Mouse (Mus musculus) intestine, embryonic 14.5 days (tissue): ENCODE results near the gene Rasgrf2. TPM values are rescaled to one million over a fixed set of nuclear protein-coding genes. Genes with fewer than 3 reads are reported as not detected.

Source experiments
- ATAC-seq: fragments of 200-750 bp; cut with Nextera tagmentation; replicated peaks from 2 replicates; pipeline ENCODE4 v1.8.0; 2017; ENCODE audit warnings: low read depth, moderate number of reproducible peaks, moderate TSS enrichment, moderate library complexity; ENCODE audit not compliant: low FRiP score, low TSS enrichment
- DNase-seq: peaks from one replicate; pipeline ENCODE4 v3.0.0-alpha.2; 2018; ENCODE audit warnings: low spot score
- H3K27ac ChIP-seq: fragments of 300-500 bp; sonication (generic); 2 replicates; pipeline ENCODE4 v1.5.1; 2014; ENCODE audit warnings: low read depth, mild to moderate bottlenecking, control low read depth
- H3K27me3 ChIP-seq: fragments of 300-500 bp; sonication (generic); replicated peaks from 2 replicates; pipeline ENCODE4 v1.6.1; 2014; ENCODE audit warnings: low read length, control low read depth; ENCODE audit not compliant: control insufficient read depth, insufficient read depth
- H3K36me3 ChIP-seq: fragments of 300-500 bp; sonication (generic); 2 replicates; pipeline ENCODE4 v1.6.1; 2014; ENCODE audit warnings: low read length, control low read depth; ENCODE audit not compliant: control insufficient read depth, insufficient read depth
- H3K4me1 ChIP-seq: fragments of 300-500 bp; sonication (generic); replicated peaks from 2 replicates; pipeline ENCODE4 v1.6.1; 2014; ENCODE audit warnings: low read length, control low read depth, mixed read lengths; ENCODE audit not compliant: control insufficient read depth, insufficient read depth
- H3K4me2 ChIP-seq: fragments of 300-500 bp; sonication (generic); 2 replicates; pipeline ENCODE4 v1.6.1; 2014; ENCODE audit warnings: low read length
- H3K4me3 ChIP-seq: fragments of 300-500 bp; sonication (generic); 2 replicates; pipeline ENCODE4 v1.5.1; 2014; ENCODE audit warnings: low read depth, low read length, control low read depth, mixed read lengths
- H3K9ac ChIP-seq: fragments of 300-500 bp; sonication (generic); 2 replicates; pipeline ENCODE4 v1.6.1; 2014; ENCODE audit warnings: mild to moderate bottlenecking, low read length
- H3K9me3 ChIP-seq: fragments of 300-500 bp; sonication (generic); 2 replicates; pipeline ENCODE4 v1.6.1; 2016; ENCODE audit warnings: low read length, control low read depth; ENCODE audit not compliant: control insufficient read depth
- WGBS: fragments of 180-500 bp; shearing (Covaris S2); extraction: QIAGEN DNeasy Blood & Tissue Kit; methylation state at CpG from one replicate; pipeline ENCODE4 v1.1.7; 2014; 5-methylcytosine and 5-hydroxymethylcytosine counted together
- polyA plus RNA-seq: library from polyadenylated mRNA; unstranded; fragments of >200 nt; fragmentation: Nextera tagmentation; extraction: Ambion mirVana; gene quantifications from 2 replicates; pipeline ENCODE4 v1.2.1, GENCODE M21; 2014

Rasgrf2 gene
- polyA plus RNA-seq, 1 experiment from 2014 or later: 1.5 TPM

- Histone ChIP-seq H3K4me2 (no peak overlapping the region), H3K9ac (no peak overlapping the region), H3K4me3 (no peak overlapping the region), H3K4me1 (no peaks in the 10 kb centered on the region), H3K36me3 (no peaks in the 10 kb centered on the region), H3K27me3 (no peaks in the 10 kb centered on the region), H3K9me3 (no peaks in the 10 kb centered on the region), H3K27ac (no peak overlapping the region)
- DNase-seq: no peak
- WGBS: 62% methylated on average over 3 of the region's 3 CpGs
- no peak for ATAC-seq
Observed at GRCm38 (mm10) chr13:91921010-91921409, 210.4 kb downstream of the Rasgrf2 start.

- Histone ChIP-seq H3K9ac (no peak overlapping the region), H3K36me3 (no peaks in the 10 kb centered on the region), H3K4me1 (no peaks in the 10 kb centered on the region), H3K27me3 (no peaks in the 10 kb centered on the region), H3K27ac (no peak overlapping the region), H3K4me3 (no peak overlapping the region), H3K4me2 (no peak overlapping the region), H3K9me3 (no peaks in the 10 kb centered on the region)
- no peak for ATAC-seq
- 82% methylated on average over 5 of the region's 5 CpGs for WGBS
- DNase-seq: no peak
Observed at GRCm38 (mm10) chr13:91918764-91919163, 212.7 kb downstream of the Rasgrf2 start.

GRCm38 (mm10) chr13:91917835-91918234 is 213.6 kb downstream of the Rasgrf2 start:
- no peaks in the 10 kb centered on the region for H3K36me3 ChIP-seq
- no peak overlapping the region for H3K4me2 ChIP-seq
- H3K27ac ChIP-seq: no peak overlapping the region
- no peaks in the 10 kb centered on the region for H3K9me3 ChIP-seq
- ATAC-seq (no peak), DNase-seq (no peak)
- H3K9ac ChIP-seq: no peak overlapping the region
- 91% methylated on average over 2 of the region's 2 CpGs for WGBS
- no peaks in the 10 kb centered on the region for H3K27me3 ChIP-seq
- no peak overlapping the region for H3K4me3 ChIP-seq
- H3K4me1 ChIP-seq: no peaks in the 10 kb centered on the region

- no peak overlapping the region for H3K27ac ChIP-seq
- H3K27me3 ChIP-seq: no peaks in the 10 kb centered on the region
- no peaks in the 10 kb centered on the region for H3K36me3 ChIP-seq
- no peak overlapping the region for H3K4me2 ChIP-seq
- no peak for ATAC-seq
- no peak overlapping the region for H3K9ac ChIP-seq
- H3K9me3 ChIP-seq: no peaks in the 10 kb centered on the region
- no peak for DNase-seq
- WGBS: 89% methylated on average over 5 of the region's 5 CpGs
- H3K4me1 ChIP-seq: no peaks in the 10 kb centered on the region
- no peak overlapping the region for H3K4me3 ChIP-seq
Observed at GRCm38 (mm10) chr13:91916308-91916707, 215.1 kb downstream of the Rasgrf2 start.

- no peak for DNase-seq
- Histone ChIP-seq H3K4me3 (no peak overlapping the region), H3K9ac (no peak overlapping the region), H3K9me3 (no peaks in the 10 kb centered on the region), H3K36me3 (no peaks in the 10 kb centered on the region), H3K4me1 (no peaks in the 10 kb centered on the region), H3K27me3 (no peaks in the 10 kb centered on the region), H3K27ac (no peak overlapping the region), H3K4me2 (no peak overlapping the region)
- 64% methylated on average over 6 of the region's 6 CpGs for WGBS
- peak; percentile 47; the same call in 1 of the 2 replicates for ATAC-seq
Observed at GRCm38 (mm10) chr13:91915582-91916239, 215.7 kb downstream of the Rasgrf2 start.

GRCm38 (mm10) chr13:91915192-91915581 is 216.3 kb downstream of the Rasgrf2 start:
- 61% methylated on average over 4 of the region's 4 CpGs for WGBS
- Histone ChIP-seq H3K9ac (no peak overlapping the region), H3K4me2 (no peak overlapping the region), H3K27ac (no peak overlapping the region), H3K27me3 (no peaks in the 10 kb centered on the region), H3K9me3 (no peaks in the 10 kb centered on the region), H3K4me1 (no peaks in the 10 kb centered on the region), H3K4me3 (no peak overlapping the region), H3K36me3 (no peaks in the 10 kb centered on the region)
- ATAC-seq: no peak
- no peak for DNase-seq

- no peaks in the 10 kb centered on the region for H3K9me3 ChIP-seq
- H3K4me3 ChIP-seq: no peak overlapping the region
- no peak overlapping the region for H3K4me2 ChIP-seq
- no peak overlapping the region for H3K9ac ChIP-seq
- no peak overlapping the region for H3K27ac ChIP-seq
- no peak for ATAC-seq
- no peaks in the 10 kb centered on the region for H3K27me3 ChIP-seq
- no peaks in the 10 kb centered on the region for H3K4me1 ChIP-seq
- no peak for DNase-seq
- H3K36me3 ChIP-seq: no peaks in the 10 kb centered on the region
Observed at GRCm38 (mm10) chr13:91911652-91912051, 219.8 kb downstream of the Rasgrf2 start.

- no peak overlapping the region for H3K4me2 ChIP-seq
- ATAC-seq: no peak; the same call in 1 of the 2 replicates
- no peaks in the 10 kb centered on the region for H3K27me3 ChIP-seq
- no peaks in the 10 kb centered on the region for H3K9me3 ChIP-seq
- H3K4me1 ChIP-seq: no peaks in the 10 kb centered on the region
- no peak for DNase-seq
- no peak overlapping the region for H3K27ac ChIP-seq
- H3K4me3 ChIP-seq: no peak overlapping the region
- H3K36me3 ChIP-seq: no peaks in the 10 kb centered on the region
- H3K9ac ChIP-seq: no peak overlapping the region
Observed at GRCm38 (mm10) chr13:91911211-91911610, 220.2 kb downstream of the Rasgrf2 start.

GRCm38 (mm10) chr13:91908202-91908980 is 223.1 kb downstream of the Rasgrf2 start:
- H3K4me3 ChIP-seq: no peak overlapping the region
- DNase-seq: peak; percentile 79
- H3K36me3 ChIP-seq: no peaks in the 10 kb centered on the region
- H3K27me3 ChIP-seq: no peaks in the 10 kb centered on the region
- no peak overlapping the region for H3K9ac ChIP-seq
- no peaks in the 10 kb centered on the region for H3K9me3 ChIP-seq
- WGBS: 42% methylated on average over 10 of the region's 10 CpGs
- H3K4me2 ChIP-seq: no peak overlapping the region
- peak; percentile 61; the same call in 1 of the 2 replicates for ATAC-seq
- no peaks in the 10 kb centered on the region for H3K4me1 ChIP-seq
- H3K27ac ChIP-seq: no peak overlapping the region
